Mouse (Mus musculus) liver, embryonic 18 days (tissue): ENCODE data around the gene Sh2b3. TPM values are rescaled to one million over a fixed set of nuclear protein-coding genes. Genes with fewer than 3 reads are reported as not detected.

ENCODE experiments used
- polyA plus RNA-seq: library from polyadenylated mRNA; depleted of rRNA; stranded (reverse); fragments of >200 nt; gene quantifications from 2 replicates; pipeline ENCODE4 v1.2.3, GENCODE M21; 2012; rRNA removed

The Sh2b3 gene
- 9.8 and 10.2 TPM in 2 replicates for polyA plus RNA-seq

GRCm38 (mm10) chr5:121837441-121838340, at the start of gene Sh2b3:
Sh2b3 (minus strand) TSS chr5:121837646.

DNA sequence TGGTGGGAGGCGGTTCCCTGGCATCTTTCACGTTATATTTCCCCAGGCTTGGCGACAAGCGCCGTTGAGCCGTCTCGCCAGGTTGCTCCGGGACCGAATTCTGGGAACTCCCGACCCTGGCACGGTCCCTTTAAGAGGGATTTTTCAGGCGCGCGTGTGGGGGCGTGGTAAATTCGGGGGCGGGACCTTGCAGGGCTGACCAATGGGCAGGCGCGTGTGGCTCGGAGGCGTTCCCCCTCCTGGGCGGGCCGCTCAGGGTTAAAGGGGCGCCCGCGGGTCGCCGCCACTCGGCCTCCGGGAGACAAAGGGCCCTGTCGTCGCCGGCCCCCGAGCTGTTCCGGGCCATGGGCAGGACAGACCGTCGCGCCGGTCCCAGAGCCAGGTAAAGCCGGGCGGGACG, 11.3 kb upstream of the Sh2b3 start, which contains the start of gene Pheta1:
Gene Pheta1 (plus strand): TSS at position 242 of the 400 bp plus-strand sequence.

Other genes starting within 250 kb of the Sh2b3 start
- gene Aldh2, start 243.8 kb downstream of the Sh2b3 start, polyA plus RNA-seq: 424 and 534 TPM in 2 replicates
- gene Acad12, start 218.7 kb downstream of the Sh2b3 start, polyA plus RNA-seq: 2.6 and 3.0 TPM in 2 replicates
- gene Acad10, start 177.1 kb downstream of the Sh2b3 start, polyA plus RNA-seq: 4.6 and 4.7 TPM in 2 replicates
- 16.7 and 18.9 TPM in 2 replicates for gene Brap, start 177.1 kb downstream of the Sh2b3 start, polyA plus RNA-seq
- 21.4 and 27.8 TPM in 2 replicates for gene Atxn2, start 126.3 kb downstream of the Sh2b3 start, polyA plus RNA-seq
- 4.1 and 4.2 TPM in 2 replicates for gene Pheta1, start 11.3 kb upstream of the Sh2b3 start, polyA plus RNA-seq
- 12.2 and 18.9 TPM in 2 replicates for gene Cux2, start 212.5 kb upstream of the Sh2b3 start, polyA plus RNA-seq